Mouse (Mus musculus): ENCODE data around the gene Actr5.

DNA sequence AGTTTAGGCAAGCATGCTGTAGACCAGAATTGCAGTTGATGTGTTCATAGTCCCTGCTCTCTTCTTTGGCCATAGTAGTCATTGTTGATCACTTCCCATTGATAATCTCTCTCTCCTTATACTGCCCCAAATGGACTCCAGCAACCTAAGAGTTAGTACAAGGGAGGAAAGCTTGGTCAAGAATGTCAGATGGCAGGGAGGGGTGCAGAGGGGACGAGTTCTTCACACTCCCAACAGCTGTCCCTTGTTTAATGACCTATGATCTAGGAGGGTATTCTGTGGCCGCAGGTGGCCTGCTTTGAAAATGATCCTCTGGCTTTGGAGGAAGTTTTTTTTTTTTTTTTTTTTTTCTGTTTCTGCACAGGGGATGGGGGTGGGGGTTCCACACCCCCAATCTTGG lies 61.7 kb downstream of the Actr5 start:
- TF ChIP-seq CTCF (IDR thresholded peaks at IDR 0.05; ENCODE audit: extremely low read depth, insufficient read depth, insufficient read length, insufficient replicate concordance) (no peak), POLR2A (IDR thresholded peaks at IDR 0.05; ENCODE audit: low read depth, low read length) (no peak)

All from spleen, adult 2 months (tissue).